Mouse (Mus musculus): ENCODE data around the gene Olfr715.
"Not testable (repeated sequence)": the region's sequence is repeated elsewhere in the genome, so short reads cannot be mapped to it uniquely, and the experiment has no call there.

Olfr715 gene

DNA sequence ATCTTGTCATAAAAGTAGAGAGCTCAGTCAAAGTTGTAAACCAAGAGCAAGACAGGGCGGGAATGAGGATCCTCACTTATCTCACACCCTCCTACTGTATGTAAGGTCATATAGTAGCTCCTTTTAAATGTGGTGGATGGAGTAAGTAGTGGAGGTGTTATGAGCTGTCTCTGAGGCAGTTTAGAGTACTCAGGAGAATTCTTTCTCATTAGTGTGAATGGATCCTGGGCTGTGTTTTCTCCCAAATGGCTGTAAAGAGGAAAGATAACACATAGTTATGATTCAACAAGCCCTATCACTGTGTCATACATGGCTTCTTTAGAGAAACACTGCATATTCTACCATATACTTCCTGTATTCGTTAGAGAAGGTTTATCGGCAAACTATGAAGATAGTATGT, at the start of gene Olfr715:
Olfr715 (minus strand) TSS at position 101 of the 400 bp plus-strand sequence.
- in situ Hi-C loops (cut with MboI, MseI): loop anchor here in 1 of 2 experiments (10.0 kb wide), 1 partner anchor 1864 kb away; no protein-coding TSS in a partner anchor

- in situ Hi-C loops (cut with MboI, MseI): no loop called here
Observed at GRCm38 (mm10) chr7:107180406-107180805, 49.5 kb upstream of the Olfr715 start.

GRCm38 (mm10) chr7:107166690-107167089, 35.8 kb upstream of the Olfr715 start, which contains the start of gene Nlrp14:
Nlrp14 (plus strand) TSS chr7:107166990.
- in situ Hi-C loops (cut with MboI, MseI): no loop called here

- in situ Hi-C loops (cut with MboI, MseI): loop anchor here in 1 of 2 experiments (10.0 kb wide), 1 partner anchor 1857 kb away; no protein-coding TSS in a partner anchor
Observed at GRCm38 (mm10) chr7:107138027-107138426, 7.1 kb upstream of the Olfr715 start, which contains the start of gene Olfr716. Olfr716 (plus strand) TSS chr7:107138327.

GRCm38 (mm10) chr7:107110269-107110668, 20.6 kb downstream of the Olfr715 start, which contains the start of gene Olfr715b:
Olfr715b (minus strand) TSS chr7:107110369.
- in situ Hi-C loops (cut with MboI, MseI): not testable (repeated sequence)

- in situ Hi-C loops (cut with MboI, MseI): no loop called here
Observed at GRCm38 (mm10) chr7:107092920-107093319, 38.0 kb downstream of the Olfr715 start, which contains the start of gene Olfr17. Olfr17 (plus strand) TSS chr7:107093220.
